Mouse (Mus musculus) heart, embryonic 10.5 days (tissue): Measurements from ENCODE around the gene Spef2. TPM values are rescaled to one million over a fixed set of nuclear protein-coding genes. Genes with fewer than 3 reads are reported as not detected.
"Not testable (repeated sequence)": the region's sequence is repeated elsewhere in the genome, so short reads cannot be mapped to it uniquely, and the experiment has no call there.

Source experiments
- DNase-seq: peaks from one replicate; pipeline ENCODE4 v3.0.0-alpha.2; 2017; ENCODE audit warnings: low spot score
- H3K27ac ChIP-seq: fragments of 300-500 bp; sonication (generic); 2 replicates; pipeline ENCODE4 v1.5.1; 2016; ENCODE audit warnings: mild to moderate bottlenecking
- H3K27me3 ChIP-seq: fragments of 300-500 bp; sonication (generic); 2 replicates; pipeline ENCODE4 v1.6.1; 2016; ENCODE audit warnings: mild to moderate bottlenecking; ENCODE audit not compliant: poor library complexity, insufficient read depth, severe bottlenecking
- H3K36me3 ChIP-seq: fragments of 300-500 bp; sonication (generic); 2 replicates; pipeline ENCODE4 v1.6.1; 2016; ENCODE audit warnings: mild to moderate bottlenecking, moderate library complexity
- H3K4me1 ChIP-seq: fragments of 300-500 bp; sonication (generic); 2 replicates; pipeline ENCODE4 v1.6.1; 2016; ENCODE audit warnings: mild to moderate bottlenecking
- H3K4me3 ChIP-seq: fragments of 300-500 bp; sonication (generic); 2 replicates; pipeline ENCODE4 v1.5.1; 2016; ENCODE audit warnings: mild to moderate bottlenecking, moderate library complexity
- H3K9me3 ChIP-seq: fragments of 300-500 bp; sonication (generic); 2 replicates; pipeline ENCODE4 v1.6.1; 2016; ENCODE audit warnings: mild to moderate bottlenecking, moderate library complexity
- WGBS: fragments of 180-500 bp; shearing (Covaris S2); methylation state at CpG from one replicate; pipeline ENCODE4 v1.1.7; 2016; 5-methylcytosine and 5-hydroxymethylcytosine counted together
- polyA plus RNA-seq: library from polyadenylated mRNA; unstranded; fragments of >200 nt; fragmentation: Nextera tagmentation; extraction: Ambion mirVana; gene quantifications from 2 replicates; pipeline ENCODE4 v1.2.1, GENCODE M21; 2016

Gene Spef2
- polyA plus RNA-seq, 1 experiment from 2014 or later, result 0.33 TPM

DNA sequence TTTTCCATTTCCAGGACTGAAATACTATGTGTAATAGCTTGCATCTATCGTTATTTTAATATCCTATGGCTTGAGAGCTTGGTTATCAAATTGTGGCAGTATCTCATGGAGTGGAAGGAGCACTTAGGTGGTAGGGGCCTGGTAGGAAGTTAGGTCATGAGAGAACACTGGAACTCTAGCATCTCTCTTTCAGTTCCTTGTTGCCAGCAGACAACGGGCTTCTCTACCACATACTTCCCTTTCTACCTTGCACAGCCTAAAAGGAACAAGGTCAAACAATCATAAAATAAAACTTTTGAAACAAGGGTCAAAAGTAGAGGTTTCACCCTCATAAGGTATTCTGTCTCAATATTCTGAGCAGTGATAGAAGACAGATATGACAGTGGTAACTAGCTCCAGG is 38.3 kb downstream of the Spef2 start:
- DNase-seq, result no peak
- WGBS, result 80% methylated on average over 2 of the region's 2 CpGs
- no peaks in the 10 kb centered on the region for H3K36me3 ChIP-seq
- H3K4me3 ChIP-seq, result no peak overlapping the region
- no peaks in the 10 kb centered on the region for H3K9me3 ChIP-seq
- H3K27me3 ChIP-seq, result no peaks in the 10 kb centered on the region
- no peaks in the 10 kb centered on the region for H3K4me1 ChIP-seq
- H3K27ac ChIP-seq, result no peak overlapping the region

DNA sequence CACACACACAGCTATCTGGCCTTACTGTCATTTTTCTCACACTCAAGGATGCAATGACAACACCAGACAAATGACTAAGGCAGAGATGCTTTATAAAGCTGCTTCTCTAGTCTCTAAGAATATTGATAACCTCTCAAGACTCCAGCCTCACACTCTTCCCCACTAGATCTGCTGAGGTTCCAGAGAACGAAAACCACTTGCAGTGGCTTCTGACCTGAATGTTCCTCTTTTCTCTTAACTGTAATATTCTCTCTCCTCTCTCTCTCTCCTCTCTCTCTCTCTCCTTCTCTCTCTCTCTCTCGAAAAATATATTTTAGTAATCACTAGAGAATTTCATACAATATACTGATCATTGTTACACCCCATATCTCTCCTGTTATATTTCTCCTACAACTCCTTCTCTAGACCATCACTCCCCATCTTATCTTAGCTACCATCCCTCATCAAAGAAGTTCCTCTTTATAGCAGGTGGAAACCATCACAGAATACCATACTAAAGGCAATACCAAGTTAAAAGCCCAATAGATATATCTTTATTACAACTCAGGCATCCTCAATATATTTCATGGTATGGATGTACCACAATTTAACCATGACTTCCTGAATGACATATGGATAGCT is 42.7 kb downstream of the Spef2 start:
- DNase-seq, result no peak
- H3K27me3 ChIP-seq, result no peaks in the 10 kb centered on the region
- H3K9me3 ChIP-seq, result no peaks in the 10 kb centered on the region
- H3K4me3 ChIP-seq, result no peak overlapping the region
- H3K4me1 ChIP-seq, result no peaks in the 10 kb centered on the region
- H3K27ac ChIP-seq, result no peak overlapping the region
- H3K36me3 ChIP-seq, result no peaks in the 10 kb centered on the region
- 77% methylated on average over 2 of the region's 2 CpGs for WGBS

DNA sequence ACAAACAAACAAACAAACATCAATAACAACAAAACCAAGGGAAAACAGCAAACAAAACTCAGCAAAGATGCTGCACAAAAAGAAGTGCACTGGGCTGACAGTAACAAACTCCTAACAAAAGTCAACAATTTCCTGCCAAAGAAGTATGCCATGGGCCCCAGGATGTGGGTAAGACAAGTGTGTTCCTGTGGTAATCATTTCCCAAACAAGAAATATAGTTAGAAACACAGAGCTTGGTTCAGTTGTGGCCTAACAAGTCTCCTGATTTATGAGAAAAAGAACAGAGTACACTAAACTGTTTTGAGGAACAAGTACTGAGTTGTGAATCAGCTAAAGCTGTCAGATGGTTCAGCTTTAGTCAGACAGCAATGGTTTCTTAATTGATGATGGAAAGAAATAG is 46.8 kb downstream of the Spef2 start:
- Histone ChIP-seq H3K4me1 (no peaks in the 10 kb centered on the region), H3K9me3 (no peaks in the 10 kb centered on the region), H3K4me3 (no peak overlapping the region), H3K36me3 (no peaks in the 10 kb centered on the region), H3K27ac (no peak overlapping the region), H3K27me3 (no peaks in the 10 kb centered on the region)
- DNase-seq, result no peak

DNA sequence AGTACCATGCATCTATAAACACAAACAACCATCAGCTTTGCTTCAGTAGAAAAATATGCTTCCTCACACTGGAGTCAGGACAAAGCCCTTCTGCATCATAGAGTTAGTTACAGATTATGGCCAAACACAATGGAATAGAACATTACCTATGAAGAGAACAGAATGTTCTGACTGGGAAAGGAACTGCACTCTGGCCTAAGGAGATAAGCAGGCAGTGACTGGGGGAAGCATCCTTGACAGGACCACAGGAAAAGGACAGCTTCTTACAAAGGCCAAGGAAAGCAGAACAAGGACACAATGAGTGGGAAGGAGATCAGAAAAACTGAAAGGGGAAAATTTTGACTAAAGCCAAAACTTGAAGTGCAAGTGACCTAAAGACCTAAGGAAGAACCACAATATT is 56.9 kb downstream of the Spef2 start:
- Histone ChIP-seq H3K27ac (no peak overlapping the region), H3K4me3 (no peak overlapping the region), H3K9me3 (no peaks in the 10 kb centered on the region), H3K4me1 (no peaks in the 10 kb centered on the region), H3K36me3 (no peaks in the 10 kb centered on the region), H3K27me3 (no peaks in the 10 kb centered on the region)
- no peak for DNase-seq

DNA sequence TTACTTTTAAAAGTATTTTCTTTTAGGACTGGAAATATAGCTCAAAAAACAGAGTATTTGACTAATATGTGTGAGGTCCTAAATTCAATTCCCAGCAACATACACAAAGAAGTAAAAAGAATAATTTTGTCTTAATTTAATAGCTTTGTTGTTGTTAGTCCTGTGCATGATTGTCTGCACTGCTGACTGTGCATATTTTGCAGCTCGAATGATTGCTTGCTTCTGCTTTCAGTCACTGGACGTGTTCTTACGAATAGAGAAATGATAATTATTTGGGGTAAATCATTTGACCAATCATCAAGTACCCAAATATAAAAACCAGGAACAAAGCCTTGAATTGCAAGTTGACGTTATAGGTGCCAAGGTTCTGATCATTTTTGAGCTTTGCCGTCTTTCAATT is 57.8 kb downstream of the Spef2 start:
- no peak for DNase-seq
- Histone ChIP-seq H3K27me3 (no peaks in the 10 kb centered on the region), H3K36me3 (no peaks in the 10 kb centered on the region), H3K9me3 (no peaks in the 10 kb centered on the region), H3K4me1 (no peaks in the 10 kb centered on the region), H3K4me3 (no peak overlapping the region), H3K27ac (no peak overlapping the region)
- 88% methylated on average over 5 of the region's 5 CpGs for WGBS

DNA sequence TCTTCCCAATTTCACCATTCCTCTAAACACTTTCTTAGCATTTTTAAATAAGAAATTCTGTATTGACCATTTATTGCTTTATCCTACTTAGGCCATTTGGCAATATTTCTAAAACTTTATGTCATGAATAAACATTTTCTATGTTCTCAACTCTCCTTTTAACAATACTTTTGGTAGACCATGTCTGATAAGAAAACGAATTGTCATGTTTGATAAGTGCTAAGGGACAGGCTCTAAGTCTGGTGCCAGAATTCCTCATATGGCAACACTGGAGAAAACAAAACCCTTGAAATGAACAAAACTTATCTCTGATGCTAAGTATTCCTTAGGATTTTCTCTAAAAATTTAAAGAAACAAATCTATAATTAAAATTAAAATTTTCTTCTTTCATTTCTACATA is 58.2 kb downstream of the Spef2 start:
- no peak for DNase-seq
- Histone ChIP-seq H3K27me3 (no peaks in the 10 kb centered on the region), H3K9me3 (no peaks in the 10 kb centered on the region), H3K4me1 (no peaks in the 10 kb centered on the region), H3K36me3 (no peaks in the 10 kb centered on the region), H3K4me3 (no peak overlapping the region), H3K27ac (no peak overlapping the region)
- WGBS, result 44% methylated on average over 1 of the region's 1 CpGs

DNA sequence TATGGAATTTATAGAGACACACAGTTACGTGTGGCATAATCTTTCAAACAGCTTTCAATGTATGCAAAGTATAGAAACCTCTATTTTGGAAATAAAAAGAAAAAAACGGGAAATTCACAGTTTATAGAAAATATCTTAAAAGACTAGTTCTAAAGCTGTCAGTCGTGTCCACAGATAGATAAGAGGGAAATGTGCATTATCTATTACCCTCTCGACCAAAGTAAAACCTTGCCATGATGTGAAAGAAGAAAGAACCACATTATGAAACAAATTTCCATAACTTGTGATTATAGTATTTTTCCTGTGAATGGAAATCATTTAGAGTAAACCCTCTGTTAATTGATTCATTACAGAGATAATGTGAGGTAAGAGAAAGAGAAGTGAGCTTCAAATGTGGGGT is 65.2 kb downstream of the Spef2 start:
- no peaks in the 10 kb centered on the region for H3K4me1 ChIP-seq
- no peaks in the 10 kb centered on the region for H3K9me3 ChIP-seq
- no peaks in the 10 kb centered on the region for H3K36me3 ChIP-seq
- H3K4me3 ChIP-seq, result no peak overlapping the region
- WGBS, result 71% methylated on average over 4 of the region's 4 CpGs
- DNase-seq, result no peak
- no peak overlapping the region for H3K27ac ChIP-seq
- H3K27me3 ChIP-seq, result no peaks in the 10 kb centered on the region

DNA sequence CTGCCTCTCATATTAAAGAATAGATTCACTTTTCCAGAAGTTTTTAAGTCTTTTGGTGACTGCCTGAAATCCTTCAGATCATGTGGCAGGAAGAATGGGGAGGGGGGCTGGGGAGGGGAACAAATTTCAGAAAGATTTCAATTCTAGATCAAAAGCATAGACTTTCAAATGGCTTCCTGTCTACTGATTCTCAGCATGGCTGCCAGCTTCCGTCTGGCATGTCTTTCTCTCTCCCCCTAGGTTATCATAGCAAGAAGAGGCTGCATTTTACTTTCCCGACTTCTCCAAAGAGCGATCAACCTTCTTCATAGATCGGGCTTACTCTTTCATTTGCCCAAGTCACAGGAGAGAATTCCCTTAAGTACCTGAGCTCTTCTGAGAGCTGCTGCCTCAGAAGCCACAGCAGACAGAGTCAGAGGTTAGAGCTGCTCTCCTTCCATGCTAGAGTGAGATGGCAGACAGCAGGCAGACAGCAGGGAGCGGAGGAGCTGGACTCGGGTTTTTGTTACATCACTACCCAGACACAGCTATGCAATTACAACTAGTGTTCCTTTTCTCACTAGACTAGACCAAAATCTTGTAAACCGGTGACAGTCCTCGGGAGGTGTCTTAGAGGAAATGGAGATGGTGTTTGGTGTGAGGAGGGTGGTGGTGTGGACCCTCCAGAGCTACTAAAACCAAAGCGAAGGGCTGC is 71.2 kb downstream of the Spef2 start:
- H3K9me3 ChIP-seq, result no peaks in the 10 kb centered on the region
- DNase-seq, result no peak
- WGBS, result 70% methylated on average over 9 of the region's 9 CpGs
- H3K27ac ChIP-seq, result no peak overlapping the region
- H3K4me1 ChIP-seq, result no peaks in the 10 kb centered on the region
- no peaks in the 10 kb centered on the region for H3K36me3 ChIP-seq
- no peaks in the 10 kb centered on the region for H3K27me3 ChIP-seq
- no peak overlapping the region for H3K4me3 ChIP-seq

DNA sequence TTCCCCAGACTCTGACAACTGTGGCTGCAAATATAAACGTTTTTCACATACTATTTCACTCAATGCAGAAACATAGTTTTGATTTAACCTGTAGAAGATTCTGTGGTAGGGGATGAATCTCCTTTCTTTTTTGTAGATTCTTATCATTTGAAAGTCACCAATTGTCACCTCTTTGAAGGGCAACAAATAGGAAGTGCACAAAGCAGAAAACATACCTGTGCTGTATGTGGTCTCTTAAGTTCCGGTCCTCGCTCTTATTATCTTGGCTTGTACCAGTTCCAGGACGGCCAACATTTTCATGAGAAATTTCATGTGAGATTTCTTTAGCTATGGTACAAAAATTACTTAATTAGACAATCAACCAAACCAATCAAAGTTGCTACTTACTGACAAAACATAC is 80.1 kb downstream of the Spef2 start:
- Histone ChIP-seq H3K4me1 (no peaks in the 10 kb centered on the region), H3K4me3 (no peak overlapping the region), H3K36me3 (no peaks in the 10 kb centered on the region), H3K9me3 (no peaks in the 10 kb centered on the region), H3K27me3 (no peaks in the 10 kb centered on the region), H3K27ac (no peak overlapping the region)
- 82% methylated on average over 4 of the region's 4 CpGs for WGBS
- no peak for DNase-seq

DNA sequence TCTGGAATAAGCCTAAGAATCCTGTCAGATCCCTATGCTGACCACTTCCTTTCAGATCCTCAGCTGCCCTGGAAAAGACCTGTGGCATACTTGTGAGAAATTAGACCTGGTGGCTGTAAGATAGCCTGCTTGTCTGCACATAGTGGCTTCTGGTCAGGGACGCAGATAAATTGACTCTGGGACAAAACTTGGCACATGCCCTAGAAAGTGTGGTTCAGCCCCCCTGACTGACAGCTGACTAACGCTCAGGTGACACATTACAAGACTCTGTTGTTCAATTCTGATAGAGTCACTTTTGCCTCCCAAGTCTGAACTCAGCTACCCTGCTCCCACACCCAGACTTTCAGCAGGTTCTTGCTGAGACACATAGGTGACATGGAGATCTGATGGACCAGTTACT is 83.7 kb downstream of the Spef2 start:
- not testable (repeated sequence) for H3K36me3 ChIP-seq, DNase-seq, H3K4me3 ChIP-seq, H3K4me1 ChIP-seq, H3K27ac ChIP-seq, H3K27me3 ChIP-seq, H3K9me3 ChIP-seq
- WGBS, result 58% methylated on average over 2 of the region's 2 CpGs

DNA sequence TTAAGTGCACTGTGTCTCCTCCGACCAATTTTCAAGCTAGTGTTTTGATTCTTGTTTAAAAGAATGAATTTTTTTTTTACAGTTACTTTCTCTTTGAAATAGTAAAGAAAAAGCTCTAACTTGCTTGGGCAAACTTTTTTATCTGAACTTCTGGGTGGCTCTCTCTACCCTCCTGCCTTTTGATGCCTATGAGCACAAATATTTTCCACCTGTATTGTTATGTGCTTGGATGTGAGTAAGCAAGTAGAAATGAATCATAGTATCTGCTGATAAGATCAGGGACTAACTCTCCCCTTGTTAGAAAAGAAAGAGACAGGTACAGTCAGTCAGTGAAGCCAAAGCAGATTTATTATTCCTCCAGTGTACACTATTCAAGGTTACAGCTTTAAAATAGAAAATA is 87.5 kb downstream of the Spef2 start:
- no peak for DNase-seq

DNA sequence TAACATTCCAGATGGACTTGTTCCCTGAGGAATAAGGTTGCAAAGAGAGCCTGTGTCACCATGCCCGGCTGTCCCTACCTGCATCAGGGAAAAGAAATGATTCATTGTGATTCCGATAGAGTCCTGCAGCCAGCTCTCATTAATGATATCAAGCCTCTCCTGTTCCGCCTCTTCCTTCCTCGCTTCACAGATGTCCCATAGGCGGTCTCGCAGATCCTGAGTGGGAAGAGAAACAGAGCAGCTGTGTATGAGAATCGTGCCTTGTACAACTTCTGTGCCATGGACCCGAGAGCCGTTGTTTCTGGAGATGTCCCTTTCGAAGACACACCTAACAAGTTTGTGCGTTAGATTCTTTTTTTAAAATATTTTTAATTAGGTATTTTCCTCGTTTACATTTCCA is 114.2 kb downstream of the Spef2 start:
- no peak overlapping the region for H3K4me3 ChIP-seq
- no peak overlapping the region for H3K27ac ChIP-seq
- H3K36me3 ChIP-seq, result no peaks in the 10 kb centered on the region
- no peaks in the 10 kb centered on the region for H3K9me3 ChIP-seq
- no peak for DNase-seq
- 83% methylated on average over 12 of the region's 12 CpGs for WGBS
- H3K27me3 ChIP-seq, result no peaks in the 10 kb centered on the region
- H3K4me1 ChIP-seq, result no peaks in the 10 kb centered on the region

More for the DNA sequence above, 87.5 kb downstream of the Spef2 start:
- H3K4me1 ChIP-seq, result no peaks in the 10 kb centered on the region
- WGBS, result 70% methylated on average over 1 of the region's 1 CpGs
- H3K27me3 ChIP-seq, result no peaks in the 10 kb centered on the region
- H3K4me3 ChIP-seq, result no peak overlapping the region
- no peaks in the 10 kb centered on the region for H3K36me3 ChIP-seq
- no peak overlapping the region for H3K27ac ChIP-seq
- H3K9me3 ChIP-seq, result no peaks in the 10 kb centered on the region

DNA sequence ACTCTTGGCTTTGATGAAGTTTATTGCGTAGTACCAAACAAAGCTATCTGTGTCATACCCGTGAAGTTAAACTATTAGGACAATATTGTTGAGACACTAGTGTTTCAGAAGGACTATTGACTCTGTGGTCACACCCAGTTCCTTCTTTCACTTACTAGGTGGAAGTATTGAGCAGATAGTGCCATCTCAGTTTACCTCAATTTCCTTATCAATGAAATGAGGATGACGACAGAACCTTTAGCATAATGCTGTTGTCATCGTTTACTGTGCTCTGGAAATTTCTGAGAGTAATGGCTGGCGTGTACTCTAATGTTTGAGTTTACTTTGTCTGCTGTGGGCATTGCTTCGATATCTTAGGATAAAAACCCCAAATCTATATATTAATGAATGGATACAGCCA is 117.0 kb downstream of the Spef2 start:
- Histone ChIP-seq H3K4me3 (no peak overlapping the region), H3K4me1 (no peaks in the 10 kb centered on the region), H3K27ac (no peak overlapping the region), H3K9me3 (no peaks in the 10 kb centered on the region), H3K36me3 (no peaks in the 10 kb centered on the region), H3K27me3 (no peaks in the 10 kb centered on the region)
- WGBS, result 84% methylated on average over 6 of the region's 6 CpGs
- DNase-seq, result no peak

DNA sequence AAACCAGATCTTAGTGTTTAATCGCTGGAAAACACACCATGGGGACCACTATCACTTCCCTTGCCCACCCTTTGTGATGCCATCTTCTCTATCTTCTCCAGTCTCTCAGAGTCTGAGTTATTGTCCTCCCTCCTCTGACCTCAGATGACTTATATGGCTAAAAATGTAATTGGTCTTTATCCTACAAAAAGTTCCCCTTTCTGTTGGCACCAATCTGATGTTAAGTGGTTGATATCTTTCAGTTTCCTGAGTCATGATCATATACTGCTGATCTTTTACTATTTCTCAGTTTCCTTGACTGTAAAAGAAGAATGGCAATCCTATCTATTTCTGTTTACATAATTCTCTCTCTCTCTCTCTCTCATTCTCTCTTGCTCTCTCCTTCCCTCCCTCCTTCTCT is 119.0 kb downstream of the Spef2 start:
- no peak for DNase-seq
- WGBS, result 72% methylated on average over 1 of the region's 1 CpGs
- no peaks in the 10 kb centered on the region for H3K36me3 ChIP-seq
- H3K27me3 ChIP-seq, result no peaks in the 10 kb centered on the region
- H3K4me3 ChIP-seq, result no peak overlapping the region
- no peaks in the 10 kb centered on the region for H3K9me3 ChIP-seq
- H3K27ac ChIP-seq, result no peak overlapping the region
- no peaks in the 10 kb centered on the region for H3K4me1 ChIP-seq
